Comparison of ENCODE assay signal across 29 mouse cellular contexts in genomic region chr6:17157270-17157669, GRCm38 (mm10).
DNase-seq lines count a peak whose midpoint lies in the region; ATAC-seq and TF ChIP-seq lines count a peak whose summit lies in the region.
"Had no signal": no experiment of that assay in that cellular context is flagged by ENCODE, and none has a peak within 500 bp of the region (broad histone marks: within the 10 kb centered on the region; RNA-seq: fewer than 3 reads in every experiment).

No protein-coding gene starts in this region.

- no peaks in the 10 kb centered on the region for H3K36me3 ChIP-seq in intestine, postnatal 0 days (ENCODE audit: control insufficient read depth, insufficient read depth)
- H3K36me3 ChIP-seq: embryonic facial prominence, embryonic 10.5 days; embryonic facial prominence, embryonic 13.5 days; forebrain, embryonic 12.5 days; G1E; heart, embryonic 13.5 days had no signal

- H3K4me1 ChIP-seq in brown adipose tissue, adult 24 weeks (ENCODE audit: control insufficient read depth, insufficient read depth, insufficient read length, low read length): no peaks in the 10 kb centered on the region
- H3K4me1 ChIP-seq in intestine, postnatal 0 days (replicated peaks; ENCODE audit: control insufficient read depth, insufficient read depth, low read length): no peaks in the 10 kb centered on the region
- H3K4me1 ChIP-seq: embryonic facial prominence, embryonic 10.5 days; embryonic facial prominence, embryonic 13.5 days; forebrain, embryonic 12.5 days had no signal

- peak; percentile 30 to 64 for DNase-seq in heart, adult 18-20 months
- DNase-seq in heart, postnatal 4 days: no peak
- DNase-seq in heart, adult 9 months (ENCODE audit: low spot score in 2 of 2): peak; percentile 27 to 52
- DNase-seq in heart, postnatal 36 days: no peak
- DNase-seq in 416B (ENCODE audit: low read depth): peak; percentile 68
- DNase-seq: adrenal gland, adult 2 months; adrenal gland, postnatal 14 days; B cell, adult 2 months; cerebellum, adult 11-12 months; cerebellum, adult 8-10 months; cerebellum, postnatal 10 days; cerebellum, postnatal 36 days; embryo, embryonic 11 days; gastrocnemius, postnatal 25 days; kidney, adult 2 months had no signal

- 64% methylated on average over 6 of the region's 6 CpGs for WGBS in intestine, postnatal 0 days

- peak overlapping the region; percentile 46 for H3K27ac ChIP-seq in brown adipose tissue, adult 24 weeks (replicated peaks; ENCODE audit: low read depth, low read length)
- H3K27ac ChIP-seq in intestine, postnatal 0 days (ENCODE audit: low read depth, low read length): no peak overlapping the region
- H3K27ac ChIP-seq: embryonic facial prominence, embryonic 10.5 days; embryonic facial prominence, embryonic 13.5 days; forebrain, embryonic 12.5 days; heart, embryonic 13.5 days; hindbrain, embryonic 14.5 days; hindbrain, postnatal 0 days had no signal

- ATAC-seq in intestine, postnatal 0 days: no peak
- ATAC-seq: forebrain, embryonic 16.5 days; hindbrain, postnatal 0 days; inflammation-experienced regulatory T-cells, adult 6 months; intestine, embryonic 16.5 days had no signal

- H3K9me3 ChIP-seq in intestine, postnatal 0 days (ENCODE audit: control insufficient read depth): no peaks in the 10 kb centered on the region
- H3K9me3 ChIP-seq: embryonic facial prominence, embryonic 10.5 days; embryonic facial prominence, embryonic 13.5 days; forebrain, embryonic 12.5 days; G1E; heart, embryonic 13.5 days had no signal

- H3K4me2 ChIP-seq in intestine, postnatal 0 days (replicated peaks; ENCODE audit: low read depth): no peak overlapping the region
- H3K4me2 ChIP-seq: embryonic facial prominence, embryonic 13.5 days; forebrain, embryonic 12.5 days; heart, embryonic 13.5 days; hindbrain, embryonic 14.5 days had no signal

- TF ChIP-seq CTCF in intestine, postnatal 0 days (IDR thresholded peaks at IDR 0.05; ENCODE audit: low read depth): no peak

- H3K27me3 ChIP-seq in intestine, postnatal 0 days (replicated peaks; ENCODE audit: control insufficient read depth, insufficient read depth, low read length): no peaks in the 10 kb centered on the region
- H3K27me3 ChIP-seq: CH12.LX; embryonic facial prominence, embryonic 13.5 days; forebrain, embryonic 12.5 days; heart, embryonic 13.5 days had no signal

- H3K9ac ChIP-seq in intestine, postnatal 0 days (ENCODE audit: low read depth, low read length): no peak overlapping the region
- H3K9ac ChIP-seq: embryonic facial prominence, embryonic 13.5 days; forebrain, embryonic 12.5 days; heart, embryonic 13.5 days; hindbrain, embryonic 14.5 days had no signal

- intact Hi-C loops in heart, postnatal 36 days (cut with DNase I): no loop called here

- H3K4me3 ChIP-seq in brown adipose tissue, adult 24 weeks (ENCODE audit: insufficient read depth, low read depth, low read length): no peak overlapping the region
- H3K4me3 ChIP-seq in intestine, postnatal 0 days (ENCODE audit: low read depth, low read length): no peak overlapping the region
- H3K4me3 ChIP-seq: embryonic facial prominence, embryonic 10.5 days; embryonic facial prominence, embryonic 13.5 days; erythroblast, embryonic 14.5 days; forebrain, embryonic 12.5 days; heart, embryonic 13.5 days had no signal

Comparison
In these comparisons a context has a peak if more than half of its experiments do, and no peak if none do; other contexts are left out.
1. DNase-seq: peak in heart, adult 18-20 months (2 of 2), heart, adult 9 months (2 of 2) and 416B (single experiment); none in heart, postnatal 4 days (single experiment) and heart, postnatal 36 days (0 of 2).